Mouse (Mus musculus) kidney, postnatal 25 days (tissue): Measurements from ENCODE around the gene Lztfl1.
A peak's percentile ranks its signal among the peaks of the same experiment; 100 is the strongest.
"Not testable (repeated sequence)": the region's sequence is repeated elsewhere in the genome, so short reads cannot be mapped to it uniquely, and the experiment has no call there.

ENCODE experiments used
- DNase-seq, 2 experiments: peaks; one replicate each; pipeline ENCODE4 v3.0.0; 2021; ENCODE audit warnings: mixed read lengths in 2 of 2

Lztfl1 gene

DNA sequence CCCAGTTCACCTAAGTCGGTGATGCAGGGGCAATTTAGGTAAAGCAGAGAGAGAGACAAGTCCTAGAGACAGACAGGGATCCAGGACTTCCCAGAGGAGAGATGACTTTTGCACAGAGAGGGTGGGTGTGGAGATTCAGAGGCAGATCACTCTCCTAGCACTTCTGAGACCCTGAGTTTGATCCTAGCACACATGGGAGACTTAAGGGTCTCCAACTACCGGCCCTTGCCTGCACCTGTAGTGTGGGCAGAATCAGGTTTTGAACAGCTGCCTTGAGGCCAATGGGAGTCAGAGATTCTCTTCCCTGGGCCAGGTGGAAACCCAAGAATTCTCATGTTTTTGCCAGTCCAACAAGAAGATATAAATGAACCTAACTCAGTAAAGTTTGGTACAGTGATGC, 38.3 kb downstream of the Lztfl1 start:
- DNase-seq = no peak

DNA sequence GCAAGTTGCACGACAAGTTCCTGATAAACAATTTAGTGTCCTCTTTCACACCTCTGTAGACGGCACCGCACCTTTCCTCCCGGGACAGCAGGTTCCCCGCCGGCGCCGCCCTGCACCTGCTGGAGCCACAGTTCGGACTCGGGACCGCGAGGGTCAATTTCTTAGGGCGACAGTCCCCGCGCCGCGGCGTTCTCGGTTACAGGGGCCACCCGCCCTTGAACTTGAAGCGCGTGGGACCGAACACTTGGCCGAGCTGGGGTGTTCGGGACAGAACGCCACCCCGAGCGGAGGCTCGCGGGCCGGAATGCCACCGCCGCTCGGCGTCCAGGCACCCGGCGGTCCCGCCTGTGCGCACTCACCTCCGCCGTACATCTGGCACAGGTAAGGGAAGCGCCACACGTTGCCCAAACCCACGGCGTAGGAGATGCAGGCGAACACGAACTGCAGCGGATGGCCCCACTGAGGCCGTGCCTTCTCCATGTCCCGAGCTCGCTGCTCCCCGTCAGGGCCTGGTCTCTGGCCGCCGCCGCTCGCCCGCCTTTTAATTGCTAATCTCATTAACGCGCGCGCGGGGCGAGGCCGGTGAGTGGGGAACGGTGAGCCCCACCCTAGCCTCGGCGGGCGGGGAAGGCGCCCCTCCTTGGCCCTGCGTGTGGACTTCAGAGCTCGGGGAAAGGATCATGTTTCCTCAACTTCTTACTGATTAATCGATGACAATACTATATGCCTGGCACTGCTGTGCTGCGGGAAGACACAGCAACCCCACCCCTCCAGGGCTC, 39.0 kb downstream of the Lztfl1 start, which contains the start of the genes Ccr9 and Slc6a20a:
Gene Ccr9 (plus strand): TSS at position 113 of the 779 bp plus-strand sequence.
Gene Slc6a20a (minus strand): TSS at position 559 of the 779 bp plus-strand sequence.
- DNase-seq = peak; percentile 72 to 89

DNA sequence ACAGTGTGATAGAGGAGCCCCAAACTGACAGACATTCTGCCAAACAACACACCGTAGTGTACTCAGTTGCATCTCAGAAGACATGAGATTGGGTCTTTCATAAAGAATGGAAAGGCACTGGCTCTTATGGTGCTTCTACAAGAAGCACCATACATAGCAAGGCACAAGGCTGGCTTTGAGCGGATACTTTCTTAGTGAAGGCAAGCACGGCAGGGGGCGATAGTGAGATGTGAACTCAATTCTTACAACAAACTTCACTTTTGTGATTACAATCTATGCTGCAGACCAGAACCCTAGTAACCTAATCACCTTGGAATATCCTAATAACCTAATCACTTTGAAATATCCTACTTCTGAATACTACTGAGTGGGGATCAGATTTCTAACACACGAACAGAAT, 51.9 kb downstream of the Lztfl1 start:
- DNase-seq = peak; percentile 52 to 74

DNA sequence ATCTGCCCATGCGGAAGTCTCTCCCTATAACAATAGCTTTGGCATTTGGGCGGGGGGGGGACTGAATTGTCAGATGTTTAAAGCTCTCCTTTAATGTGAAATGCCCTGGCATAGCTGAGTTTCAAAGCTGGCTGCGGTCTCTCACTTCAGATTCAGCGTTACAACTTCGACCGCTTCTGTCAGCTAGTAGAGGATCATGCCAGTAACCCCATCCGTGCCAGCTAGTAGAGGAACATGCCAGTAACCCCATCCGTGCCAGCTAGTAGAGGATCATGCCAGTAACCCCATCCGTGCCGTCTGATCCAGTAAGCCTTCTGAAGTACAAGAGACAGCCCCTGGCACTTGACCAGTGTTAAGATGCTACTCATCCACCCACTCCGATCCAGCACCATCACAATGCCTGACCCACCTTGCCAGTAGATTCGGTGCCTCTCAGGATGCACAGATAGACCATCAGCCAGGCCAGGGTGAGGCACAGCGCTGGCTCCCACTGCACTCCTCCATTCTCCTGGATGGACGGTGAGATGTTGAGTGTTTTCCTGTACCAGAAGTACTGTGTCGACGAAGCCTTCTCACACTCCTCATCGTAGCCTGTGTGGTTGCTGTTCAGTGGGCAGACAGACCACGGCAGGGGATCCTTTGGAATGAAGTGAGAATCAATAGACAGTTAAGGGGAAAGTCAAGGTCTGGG, 57.4 kb downstream of the Lztfl1 start:
- not testable (repeated sequence) for DNase-seq

- DNase-seq = no peak
These were observed 58.5 kb downstream of the Lztfl1 start for GRCm38 (mm10) chr9:123658981-123659380.

GRCm38 (mm10) chr9:123657457-123657856, 60.0 kb downstream of the Lztfl1 start:
- DNase-seq = no peak

DNA sequence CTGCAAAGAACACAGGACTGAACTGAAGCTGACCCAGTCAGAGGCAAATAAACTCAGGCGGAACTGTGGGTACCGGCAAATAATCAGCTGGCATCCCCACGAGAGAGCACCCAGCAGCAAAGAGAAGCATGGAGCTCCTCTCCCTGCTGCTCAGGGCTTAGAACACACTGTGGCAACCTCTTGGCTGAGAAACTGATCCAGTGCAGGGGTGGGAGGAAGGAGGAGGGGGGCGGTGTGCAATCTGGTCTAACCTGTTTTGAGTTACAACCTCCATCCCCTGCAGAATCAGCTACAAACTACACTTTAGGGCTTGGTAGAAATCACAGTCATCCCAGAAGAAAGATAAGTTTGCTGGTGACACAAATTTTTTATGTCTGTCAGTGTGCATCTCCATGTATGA, 66.1 kb downstream of the Lztfl1 start:
- DNase-seq = no peak

DNA sequence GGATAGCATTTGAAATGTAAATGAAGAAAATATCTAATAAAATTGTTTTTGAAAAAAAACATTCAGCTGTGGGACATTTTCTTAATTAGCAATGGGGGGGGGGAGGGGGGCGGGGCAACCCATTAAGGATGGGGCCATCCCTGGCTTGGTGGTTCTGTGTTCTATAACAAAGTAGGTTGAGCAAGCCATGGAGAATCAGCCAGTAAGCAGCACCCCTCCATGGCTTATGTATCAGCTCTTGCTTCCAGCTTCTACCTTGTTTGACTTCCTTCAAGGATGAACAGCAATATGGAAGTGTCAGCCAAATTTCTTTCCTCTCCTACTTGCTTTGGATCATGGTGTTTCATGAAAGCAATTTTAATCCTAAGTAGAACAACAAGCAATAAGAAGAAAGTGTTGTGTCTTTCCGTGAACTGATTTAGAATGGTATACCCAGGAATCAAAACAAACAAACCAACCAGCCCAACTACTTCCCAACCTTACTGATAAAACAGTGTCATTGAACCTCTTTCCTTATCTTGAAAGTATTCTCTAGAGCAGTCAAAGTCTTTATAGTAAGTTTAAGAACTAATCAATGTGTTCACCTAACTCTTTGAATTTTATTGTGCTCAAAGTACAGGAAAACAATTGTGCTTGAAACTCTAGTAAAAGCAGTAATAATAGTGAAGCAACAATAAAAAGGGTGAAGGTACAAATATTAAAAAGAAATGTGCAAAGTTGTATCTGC, 67.5 kb downstream of the Lztfl1 start:
- no peak for DNase-seq
